Mouse (Mus musculus) E14TG2a.4 (cell line): ENCODE data around the gene Abcf1.
"Not testable (repeated sequence)": the region's sequence is repeated elsewhere in the genome, so short reads cannot be mapped to it uniquely, and the experiment has no call there.

Experiments used
- CTCF ChIP-seq: conservative IDR thresholded peaks from 2 replicates; pipeline ENCODE4 v1.5.1; 2014; ENCODE audit warnings: low read length
- NANOG ChIP-seq: IDR thresholded peaks from 2 replicates; pipeline ENCODE4 v1.6.1; 2014; ENCODE audit warnings: borderline replicate concordance, low read length, mixed read lengths
- POU5F1 ChIP-seq: IDR thresholded peaks from 2 replicates; pipeline ENCODE4 v1.6.1; 2014; ENCODE audit warnings: low read length, borderline replicate concordance

GRCm38 (mm10) chr17:35935763-35936162 is 33.8 kb downstream of the Abcf1 start:
- not testable (repeated sequence) for TF ChIP-seq CTCF, NANOG, POU5F1
